In genomic region chr10:62676196-62676595, GRCm38 (mm10) we compare ENCODE assay signal across 21 mouse cellular contexts. TPM values are rescaled to one million over a fixed set of nuclear protein-coding genes. Genes with fewer than 3 reads are reported as not detected.
DNase-seq lines count a peak whose midpoint lies in the region; ATAC-seq and TF ChIP-seq lines count a peak whose summit lies in the region.
"Had no signal": no experiment of that assay in that cellular context is flagged by ENCODE, and none has a peak within 500 bp of the region (broad histone marks: within the 10 kb centered on the region; RNA-seq: fewer than 3 reads in every experiment).

No protein-coding gene starts in this region.

- peak; percentile 27; the same call in 1 of the 2 replicates for TF ChIP-seq POLR2A in testis, adult 2 months (IDR thresholded peaks at IDR 0.05; ENCODE audit: control insufficient read depth, low read depth, low read length)

- no peak overlapping the region for H3K4me3 ChIP-seq in heart, embryonic 10.5 days
- no peak overlapping the region for H3K4me3 ChIP-seq in midbrain, embryonic 11.5 days (ENCODE audit: low read depth, low read length)
- no peak overlapping the region for H3K4me3 ChIP-seq in midbrain, embryonic 13.5 days (replicated peaks)
- no peak overlapping the region for H3K4me3 ChIP-seq in testis, adult 2 months (ENCODE audit: control insufficient read depth, low read depth, low read length)

- H3K27me3 ChIP-seq in heart, embryonic 10.5 days (ENCODE audit: insufficient read depth, poor library complexity, severe bottlenecking), result no peaks in the 10 kb centered on the region
- no peaks in the 10 kb centered on the region for H3K27me3 ChIP-seq in midbrain, embryonic 11.5 days (ENCODE audit: control insufficient read depth, insufficient read depth, low read length)
- H3K27me3 ChIP-seq in midbrain, embryonic 13.5 days, result no peaks in the 10 kb centered on the region
- no peaks in the 10 kb centered on the region for H3K27me3 ChIP-seq in testis, adult 2 months (ENCODE audit: control insufficient read depth, insufficient read depth, low read length)

- no peak overlapping the region for H3K27ac ChIP-seq in heart, embryonic 10.5 days
- no peak overlapping the region for H3K27ac ChIP-seq in midbrain, embryonic 11.5 days (ENCODE audit: low read depth, low read length)
- H3K27ac ChIP-seq in midbrain, embryonic 13.5 days, result no peak overlapping the region
- H3K27ac ChIP-seq in testis, adult 2 months (ENCODE audit: control insufficient read depth, insufficient read depth, low read depth, low read length), result no peak overlapping the region

- H3K4me2 ChIP-seq in midbrain, embryonic 11.5 days, result no peak overlapping the region
- H3K4me2 ChIP-seq in midbrain, embryonic 13.5 days (replicated peaks), result no peak overlapping the region

- no peak for TF ChIP-seq CTCF in testis, adult 2 months (IDR thresholded peaks at IDR 0.05; ENCODE audit: control insufficient read depth, insufficient read depth, insufficient replicate concordance, low read depth, low read length)

- no peaks in the 10 kb centered on the region for H3K4me1 ChIP-seq in heart, embryonic 10.5 days
- H3K4me1 ChIP-seq in midbrain, embryonic 11.5 days (ENCODE audit: control insufficient read depth, insufficient read depth, low read length), result no peaks in the 10 kb centered on the region
- 0 out of 2 replicates have a peak, but pooled peaks cover 2% of the 10 kb centered on the region for H3K4me1 ChIP-seq in midbrain, embryonic 13.5 days (replicated peaks)
- H3K4me1 ChIP-seq in testis, adult 2 months (ENCODE audit: control insufficient read depth, insufficient read depth, low read length), result no peaks in the 10 kb centered on the region

- no peak overlapping the region for H3K9ac ChIP-seq in midbrain, embryonic 11.5 days (ENCODE audit: low read length)
- H3K9ac ChIP-seq in midbrain, embryonic 13.5 days (replicated peaks), result no peak overlapping the region

- H3K36me3 ChIP-seq in heart, embryonic 10.5 days, result no peaks in the 10 kb centered on the region
- H3K36me3 ChIP-seq in midbrain, embryonic 11.5 days (ENCODE audit: control insufficient read depth, insufficient read depth, low read length), result no peaks in the 10 kb centered on the region
- H3K36me3 ChIP-seq in midbrain, embryonic 13.5 days, result no peaks in the 10 kb centered on the region
- H3K36me3 ChIP-seq in testis, adult 2 months (ENCODE audit: control insufficient read depth, insufficient read depth, low read length), result no peaks in the 10 kb centered on the region
- H3K36me3 ChIP-seq: G1E had no signal

- peak; percentile 74 for DNase-seq in heart, adult 11 months
- no peak for DNase-seq in heart, embryonic 10.5 days (ENCODE audit: low spot score)
- peak; percentile 60 for DNase-seq in midbrain, embryonic 11.5 days (ENCODE audit: low spot score, missing footprints)
- DNase-seq in testis, postnatal 14 days (ENCODE audit: low spot score), result no peak
- DNase-seq: adrenal gland, adult 2 months; adrenal gland, adult 8-10 months; adrenal gland, postnatal 10 days; adrenal gland, postnatal 14 days; adrenal gland, postnatal 25 days; adrenal gland, postnatal 36 days; B cell, adult 2 months; cerebellum, adult 11 months; cerebellum, adult 11-12 months; cerebellum, adult 18-20 months had no signal

- ATAC-seq in midbrain, embryonic 11.5 days (ENCODE audit: low FRiP score), result no peak
- ATAC-seq in midbrain, embryonic 13.5 days, result no peak
- ATAC-seq: activated CD4-positive, CD25-positive, alpha-beta regulatory T cell, adult 4 months; CD4-positive, CD25-positive, alpha-beta regulatory T cell, adult 4 months; Patski had no signal

- WGBS in heart, embryonic 10.5 days, result 82% methylated on average over 6 of the region's 6 CpGs
- WGBS in midbrain, embryonic 11.5 days, result 94% methylated on average over 6 of the region's 6 CpGs
- 89% methylated on average over 6 of the region's 6 CpGs for WGBS in midbrain, embryonic 13.5 days

- no peaks in the 10 kb centered on the region for H3K9me3 ChIP-seq in heart, embryonic 10.5 days
- H3K9me3 ChIP-seq in midbrain, embryonic 11.5 days (ENCODE audit: control insufficient read depth, low read length), result peaks cover 5% of the 10 kb centered on the region; the same call in 1 of the 2 replicates
- H3K9me3 ChIP-seq in midbrain, embryonic 13.5 days, result 0 out of 2 replicates have a peak, but pooled peaks cover 7% of the 10 kb centered on the region

RNA-seq across cellular contexts. Expression of gene Ddx50, which starts 25.2 kb away (rescaled TPM):
- polyA plus RNA-seq in heart, embryonic 10.5 days (2016; fragmentation: Nextera tagmentation; extraction: Ambion mirVana), result 105 and 114 TPM in 2 replicates
- 127 and 143 TPM in 2 replicates for polyA plus RNA-seq in midbrain, embryonic 11.5 days (2014; fragmentation: Nextera tagmentation; extraction: Ambion mirVana)
- polyA plus RNA-seq in midbrain, embryonic 13.5 days (2015; fragmentation: Nextera tagmentation; extraction: Ambion mirVana), result 102 and 110 TPM in 2 replicates
- polyA plus RNA-seq in testis, adult 2 months (2012; rRNA removed), result 17.8 and 21.0 TPM in 2 replicates

RNA-seq across cellular contexts. Expression of gene Stox1, which starts 49.7 kb away (rescaled TPM):
- polyA plus RNA-seq in heart, embryonic 10.5 days (2016; fragmentation: Nextera tagmentation; extraction: Ambion mirVana), result 0.83 and 2.2 TPM in 2 replicates
- 2.4 and 2.5 TPM in 2 replicates for polyA plus RNA-seq in midbrain, embryonic 11.5 days (2014; fragmentation: Nextera tagmentation; extraction: Ambion mirVana)
- polyA plus RNA-seq in midbrain, embryonic 13.5 days (2015; fragmentation: Nextera tagmentation; extraction: Ambion mirVana), result 2.3 and 2.9 TPM in 2 replicates
- 0.31 and 0.83 TPM in 2 replicates for polyA plus RNA-seq in testis, adult 2 months (2012; rRNA removed)
- polyA plus RNA-seq: C2C12, G1E had no signal

Comparison
In these comparisons a context has a peak if more than half of its experiments do, and no peak if none do; other contexts are left out.
1. DNase-seq: peak in heart, adult 11 months (single experiment) and midbrain, embryonic 11.5 days (single experiment); none in heart, embryonic 10.5 days (single experiment) and testis, postnatal 14 days (single experiment).